ENCODE assay signal across 28 mouse cellular contexts in the genomic region with DNA sequence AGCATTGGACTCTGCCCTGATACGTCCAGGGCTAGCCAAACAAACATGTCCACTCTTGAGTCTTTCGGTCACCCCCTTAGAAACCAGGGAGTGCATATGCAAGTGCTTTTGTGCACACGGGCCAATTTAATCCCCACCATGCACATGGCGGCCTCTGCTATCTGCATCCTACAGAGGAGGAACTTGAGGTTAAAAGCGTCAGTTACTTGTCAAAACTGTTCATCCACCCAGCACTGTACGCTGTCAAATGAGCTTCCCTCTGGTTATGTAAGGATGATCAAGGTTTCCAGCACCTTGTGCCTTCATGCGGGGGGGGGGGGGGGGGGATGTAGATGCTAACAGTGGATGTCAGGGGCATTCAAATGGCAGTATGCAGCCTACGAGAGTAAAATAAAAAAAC. TPM values are rescaled to one million over a fixed set of nuclear protein-coding genes. Genes with fewer than 3 reads are reported as not detected.
DNase-seq lines count a peak whose midpoint lies in the region; ATAC-seq and TF ChIP-seq lines count a peak whose summit lies in the region.
"Had no signal": no experiment of that assay in that cellular context is flagged by ENCODE, and none has a peak within 500 bp of the region (broad histone marks: within the 10 kb centered on the region; RNA-seq: fewer than 3 reads in every experiment).

No protein-coding gene starts in this region.

- H3K9me3 ChIP-seq in MEL (replicated peaks; ENCODE audit: insufficient read depth, low read length): no peaks in the 10 kb centered on the region
- H3K9me3 ChIP-seq in liver, embryonic 16.5 days (replicated peaks; ENCODE audit: control insufficient read depth, low read length): no peaks in the 10 kb centered on the region
- no peaks in the 10 kb centered on the region for H3K9me3 ChIP-seq in hindbrain, embryonic 12.5 days (replicated peaks)
- H3K9me3 ChIP-seq: embryonic facial prominence, embryonic 15.5 days; heart, embryonic 15.5 days; intestine, embryonic 15.5 days; limb, embryonic 12.5 days; midbrain, embryonic 13.5 days; neural tube, embryonic 12.5 days had no signal

- H3K27ac ChIP-seq in MEL (ENCODE audit: control insufficient read depth, low read depth, low read length): peak overlapping the region; percentile 83
- H3K27ac ChIP-seq in liver, embryonic 16.5 days (ENCODE audit: low read length): no peak overlapping the region
- H3K27ac ChIP-seq in hindbrain, embryonic 12.5 days: no peak overlapping the region
- H3K27ac ChIP-seq: embryonic facial prominence, embryonic 15.5 days; heart, embryonic 15.5 days; layer of hippocampus, adult 2 months; limb, embryonic 12.5 days; midbrain, embryonic 13.5 days; neural tube, embryonic 12.5 days had no signal

- H3K4me1 ChIP-seq in MEL (ENCODE audit: control insufficient read depth in 1 of 2, insufficient read depth in 2 of 2, low read length in 2 of 2): peaks cover 17 to 33% of the 10 kb centered on the region in 2 experiments
- peaks cover 2% of the 10 kb centered on the region; the same call in 1 of the 2 replicates for H3K4me1 ChIP-seq in liver, embryonic 16.5 days (ENCODE audit: control insufficient read depth, low read depth, low read length)
- H3K4me1 ChIP-seq in hindbrain, embryonic 12.5 days: no peaks in the 10 kb centered on the region
- H3K4me1 ChIP-seq: midbrain, embryonic 13.5 days; neural tube, embryonic 12.5 days had no signal

- TF ChIP-seq POLR2A in MEL (IDR thresholded peaks at IDR 0.05; ENCODE audit: control insufficient read depth in 1 of 2, insufficient read depth in 1 of 2, low read depth in 1 of 2, low read length in 2 of 2, poor library complexity in 1 of 2): no peak

- no peak overlapping the region for H3K4me2 ChIP-seq in liver, embryonic 16.5 days (ENCODE audit: low read depth, low read length)
- H3K4me2 ChIP-seq in hindbrain, embryonic 12.5 days (replicated peaks): no peak overlapping the region
- H3K4me2 ChIP-seq: embryonic facial prominence, embryonic 15.5 days; heart, embryonic 15.5 days; intestine, embryonic 15.5 days; limb, embryonic 12.5 days; lung, embryonic 14.5 days; midbrain, embryonic 13.5 days; neural tube, embryonic 12.5 days had no signal

- 19% methylated on average over 8 of the region's 8 CpGs for WGBS in liver, embryonic 16.5 days (ENCODE audit: insufficient replicate concordance)
- 83% methylated on average over 8 of the region's 8 CpGs for WGBS in hindbrain, embryonic 12.5 days

- no peak overlapping the region for H3K4me3 ChIP-seq in MEL (ENCODE audit: control insufficient read depth in 1 of 2, insufficient read depth in 1 of 2, low read depth in 2 of 2, low read length in 2 of 2)
- no peak overlapping the region for H3K4me3 ChIP-seq in liver, embryonic 16.5 days (ENCODE audit: low read depth, low read length)
- no peak overlapping the region for H3K4me3 ChIP-seq in hindbrain, embryonic 12.5 days
- H3K4me3 ChIP-seq: embryonic facial prominence, embryonic 15.5 days; heart, embryonic 15.5 days; intestine, embryonic 15.5 days; layer of hippocampus, adult 2 months; limb, embryonic 12.5 days; midbrain, embryonic 13.5 days; neural tube, embryonic 12.5 days had no signal

- no peak for TF ChIP-seq CTCF in MEL (IDR thresholded peaks at IDR 0.05 in 2 of 3, conservative IDR thresholded peaks at IDR 0.05 in 1 of 3; ENCODE audit: control insufficient read depth in 1 of 3, insufficient read depth in 1 of 3, low read depth in 2 of 3, low read length in 3 of 3, poor library complexity in 1 of 3, severe bottlenecking in 1 of 3)

- no peaks in the 10 kb centered on the region for H3K79me2 ChIP-seq in MEL (ENCODE audit: control insufficient read depth, insufficient read depth, low read length, poor library complexity)

- TF ChIP-seq EP300 in MEL (IDR thresholded peaks at IDR 0.05; ENCODE audit: low read depth in 1 of 2, low read length in 2 of 2): peak; percentile 98 to 100

- H3K36me3 ChIP-seq in MEL (ENCODE audit: control insufficient read depth in 1 of 2, insufficient read depth in 2 of 2, low read length in 2 of 2): peaks cover 0 to 28% of the 10 kb centered on the region in 2 experiments; a peak in 2 of 4 replicates
- H3K36me3 ChIP-seq in liver, embryonic 16.5 days (ENCODE audit: control insufficient read depth, insufficient read depth): no peaks in the 10 kb centered on the region
- H3K36me3 ChIP-seq in hindbrain, embryonic 12.5 days: no peaks in the 10 kb centered on the region
- H3K36me3 ChIP-seq: embryonic facial prominence, embryonic 15.5 days; heart, embryonic 15.5 days; intestine, embryonic 15.5 days; limb, embryonic 12.5 days; midbrain, embryonic 13.5 days; neural tube, embryonic 12.5 days had no signal

- no peak for TF ChIP-seq RAD21 in MEL (IDR thresholded peaks at IDR 0.05; ENCODE audit: low read depth, low read length)

- H3K27me3 ChIP-seq in MEL (ENCODE audit: control insufficient read depth in 1 of 2, insufficient read depth in 2 of 2, low read length in 2 of 2): no peaks in the 10 kb centered on the region
- no peaks in the 10 kb centered on the region for H3K27me3 ChIP-seq in liver, embryonic 16.5 days (ENCODE audit: control insufficient read depth, insufficient read depth, low read depth, low read length)
- no peaks in the 10 kb centered on the region for H3K27me3 ChIP-seq in hindbrain, embryonic 12.5 days
- H3K27me3 ChIP-seq: embryonic facial prominence, embryonic 15.5 days; heart, embryonic 15.5 days; intestine, embryonic 15.5 days; limb, embryonic 12.5 days; midbrain, embryonic 13.5 days; neural tube, embryonic 12.5 days had no signal

- peak; percentile 96 for DNase-seq in MEL (ENCODE audit: low read depth, low spot score)
- DNase-seq in liver: peak; percentile 41
- no peak for DNase-seq in heart, adult 9 months (ENCODE audit: low spot score in 2 of 2)
- DNase-seq in embryo, embryonic 9.5 days (ENCODE audit: extremely low spot score): no peak
- DNase-seq: adrenal gland, postnatal 10 days; cerebellum, adult 8-10 months; cerebellum, postnatal 36 days; gastrocnemius, postnatal 36 days; heart, postnatal 4 days; kidney, adult 9 months; kidney, postnatal 14 days; lung, embryonic 14.5 days; lung, postnatal 36 days; retina, postnatal 1 day; thymus, postnatal 14 days had no signal

- peak; percentile 43; the same call in 1 of the 2 replicates for ATAC-seq in liver, embryonic 16.5 days (ENCODE audit: low read depth)
- ATAC-seq in monocyte, adult 5-6 weeks (replicated peaks; ENCODE audit: insufficient number of reproducible peaks, low FRiP score, low TSS enrichment, poor library complexity, severe bottlenecking): peak; percentile 49; the same call in 1 of the 2 replicates
- no peak for ATAC-seq in hindbrain, embryonic 12.5 days (ENCODE audit: low FRiP score)
- ATAC-seq: activated CD4-positive, CD25-positive, alpha-beta regulatory T cell, adult 4 months; forebrain, embryonic 16.5 days; hindbrain, embryonic 16.5 days; intestine, embryonic 15.5 days; midbrain, embryonic 13.5 days had no signal

- peak overlapping the region; percentile 10; the same call in 1 of the 2 replicates for H3K9ac ChIP-seq in MEL (ENCODE audit: control insufficient read depth, low read depth, low read length, poor library complexity, severe bottlenecking)
- no peak overlapping the region for H3K9ac ChIP-seq in liver, embryonic 16.5 days (ENCODE audit: low read depth, low read length)
- no peak overlapping the region for H3K9ac ChIP-seq in hindbrain, embryonic 12.5 days
- H3K9ac ChIP-seq: embryonic facial prominence, embryonic 15.5 days; heart, embryonic 15.5 days; intestine, embryonic 15.5 days; limb, embryonic 12.5 days; lung, embryonic 14.5 days; midbrain, embryonic 13.5 days; neural tube, embryonic 12.5 days had no signal

TF ChIP-seq in MEL, 35 proteins besides CTCF, POLR2A, EP300 and RAD21 (continues in another document):
- TF ChIP-seq USF2 (IDR thresholded peaks at IDR 0.05; ENCODE audit: borderline replicate concordance in 1 of 2, insufficient read depth in 1 of 2, low read depth in 1 of 2, low read length in 2 of 2) (no peak), UBTF (IDR thresholded peaks at IDR 0.05; ENCODE audit: borderline replicate concordance, insufficient read depth, low read depth, low read length) (no peak), NELFE (IDR thresholded peaks at IDR 0.05; ENCODE audit: low read depth, low read length) (no peak), MYB (IDR thresholded peaks at IDR 0.05; ENCODE audit: low read depth, low read length) (peak; percentile 97), E2F4 (IDR thresholded peaks at IDR 0.05; ENCODE audit: borderline replicate concordance, low read depth, low read length) (no peak), SMC3 (IDR thresholded peaks at IDR 0.05; ENCODE audit: low read depth, low read length) (no peak), NRF1 (IDR thresholded peaks at IDR 0.05; ENCODE audit: insufficient read depth, low read depth, low read length, poor library complexity, severe bottlenecking) (no peak), BHLHE40 (IDR thresholded peaks at IDR 0.05; ENCODE audit: borderline replicate concordance, low read depth, low read length) (peak; percentile 76), POLR2AphosphoS2 (IDR thresholded peaks at IDR 0.05; ENCODE audit: low read length) (no peak), ZMIZ1 (IDR thresholded peaks at IDR 0.05; ENCODE audit: low read depth, low read length) (no peak), MAX (IDR thresholded peaks at IDR 0.05; ENCODE audit: low read length) (peak; percentile 81), SIN3A (IDR thresholded peaks at IDR 0.05; ENCODE audit: low read length) (peak; percentile 93), CHD2 (IDR thresholded peaks at IDR 0.05; ENCODE audit: low read length) (no peak), USF1 (IDR thresholded peaks at IDR 0.05; ENCODE audit: low read depth, low read length) (0 out of 2 replicates have a peak, but pooled peaks have one; percentile 27), JUND (IDR thresholded peaks at IDR 0.05; ENCODE audit: low read depth, low read length) (no peak), ETS1 (IDR thresholded peaks at IDR 0.05; ENCODE audit: low read depth, low read length) (peak; percentile 93), TCF12 (IDR thresholded peaks at IDR 0.05; ENCODE audit: low read depth, low read length) (peak; percentile 99), TBP (IDR thresholded peaks at IDR 0.05; ENCODE audit: low read depth, low read length) (no peak), CHD1 (IDR thresholded peaks at IDR 0.05; ENCODE audit: low read depth, low read length) (no peak), MAFK (IDR thresholded peaks at IDR 0.05; ENCODE audit: borderline replicate concordance, low read depth, low read length) (no peak), ZKSCAN1 (IDR thresholded peaks at IDR 0.05; ENCODE audit: low read depth, low read length) (no peak)

RNA-seq across cellular contexts. Expression of gene Gcnt2, which starts 49.5 kb away (rescaled TPM):
- 0.04 TPM in 1 of 2 replicates, not detected in the other for total RNA-seq in MEL (2012; rRNA removed)
- under 1 TPM in 1 of 2 experiments, not detected in 1; 0.03 TPM for polyA plus RNA-seq in MEL (2012; ENCODE audit: insufficient read depth in 1 of 2, insufficient read length in 2 of 2, low read depth in 1 of 2, low replicate concordance in 2 of 2, missing spikeins in 1 of 2)
- 2.2 and 3.1 TPM in 2 replicates for polyA plus RNA-seq in liver, embryonic 16.5 days (2015; fragmentation: Nextera tagmentation; extraction: Ambion mirVana)
- total RNA-seq in monocyte, adult 5-6 weeks (2017): 90.3 to 117 TPM (median 97.6 TPM) in 3 replicates
- polyA plus RNA-seq in hindbrain, embryonic 12.5 days (2016; fragmentation: Nextera tagmentation; extraction: Ambion mirVana): 5.0 and 5.8 TPM in 2 replicates

Comparison
In these comparisons a context has a peak if more than half of its experiments do, and no peak if none do; other contexts are left out.
1. DNase-seq: peak in MEL (single experiment) and liver (single experiment); none in heart, adult 9 months (0 of 2) and embryo, embryonic 9.5 days (single experiment).